Mouse (Mus musculus): ENCODE data around the gene Chd4.
A peak's percentile ranks its signal among the peaks of the same experiment; 100 is the strongest.

Chd4 gene

DNA sequence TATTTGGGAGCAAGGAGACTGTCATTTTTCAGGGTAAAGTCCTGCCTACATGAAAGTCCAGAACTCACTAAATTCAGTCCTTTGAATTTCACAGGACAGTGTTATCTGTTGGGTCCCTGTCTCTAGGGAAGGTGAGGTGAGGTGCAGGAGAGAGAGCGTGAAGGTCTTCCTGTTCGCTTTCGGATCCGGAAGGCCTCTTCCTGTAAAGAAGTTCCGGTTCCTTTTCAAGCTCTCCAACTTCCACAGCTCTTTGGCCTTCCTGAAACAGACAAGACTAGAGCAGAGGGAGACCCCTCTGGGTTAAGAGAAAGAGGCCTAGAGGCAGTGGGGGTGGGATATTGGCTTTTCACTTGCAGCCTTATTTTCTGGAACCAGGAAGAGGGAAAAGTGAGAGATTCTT, 3.4 kb upstream of the Chd4 start:
- no peak for DNase-seq (ENCODE audit: low spot score)

DNA sequence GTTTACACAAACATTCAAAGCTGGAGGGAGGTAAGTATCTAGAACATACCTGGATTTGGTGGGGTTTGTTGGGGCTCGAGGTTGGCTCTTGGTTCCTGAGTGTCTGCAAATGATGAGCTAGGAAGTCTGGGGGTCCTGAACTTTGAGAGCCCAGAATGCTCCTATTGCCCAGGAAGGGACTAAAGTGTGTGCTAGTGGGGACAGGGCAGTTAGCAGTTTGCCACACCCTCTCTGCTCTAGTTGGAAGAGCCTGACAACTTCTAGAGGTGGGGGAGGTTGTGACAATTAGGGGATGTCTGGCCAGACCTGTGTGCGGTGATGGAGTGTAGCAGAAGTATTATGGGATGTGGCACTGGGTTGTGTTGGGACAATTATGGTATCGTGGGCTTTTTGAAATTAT, 938 bp upstream of the Chd4 start:
- DNase-seq (ENCODE audit: low spot score): no peak

DNA sequence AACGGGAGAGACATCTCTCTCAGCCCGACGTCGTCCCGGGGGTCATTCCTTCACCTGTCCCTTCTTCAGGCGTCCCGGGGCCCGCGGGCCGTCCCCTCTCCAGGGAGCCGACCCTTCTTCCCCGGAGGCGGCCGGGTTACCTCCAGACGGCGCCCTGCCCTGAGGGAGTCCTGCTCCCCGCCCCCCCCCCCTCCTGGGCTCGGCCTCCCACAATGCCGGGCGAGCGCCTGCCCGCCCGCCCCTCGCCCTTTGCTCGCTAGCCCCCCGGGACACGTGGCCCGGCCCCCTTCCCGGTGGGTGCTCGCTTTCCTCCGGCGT, 457 bp downstream of the Chd4 start:
- no peak for DNase-seq (ENCODE audit: low spot score)

DNA sequence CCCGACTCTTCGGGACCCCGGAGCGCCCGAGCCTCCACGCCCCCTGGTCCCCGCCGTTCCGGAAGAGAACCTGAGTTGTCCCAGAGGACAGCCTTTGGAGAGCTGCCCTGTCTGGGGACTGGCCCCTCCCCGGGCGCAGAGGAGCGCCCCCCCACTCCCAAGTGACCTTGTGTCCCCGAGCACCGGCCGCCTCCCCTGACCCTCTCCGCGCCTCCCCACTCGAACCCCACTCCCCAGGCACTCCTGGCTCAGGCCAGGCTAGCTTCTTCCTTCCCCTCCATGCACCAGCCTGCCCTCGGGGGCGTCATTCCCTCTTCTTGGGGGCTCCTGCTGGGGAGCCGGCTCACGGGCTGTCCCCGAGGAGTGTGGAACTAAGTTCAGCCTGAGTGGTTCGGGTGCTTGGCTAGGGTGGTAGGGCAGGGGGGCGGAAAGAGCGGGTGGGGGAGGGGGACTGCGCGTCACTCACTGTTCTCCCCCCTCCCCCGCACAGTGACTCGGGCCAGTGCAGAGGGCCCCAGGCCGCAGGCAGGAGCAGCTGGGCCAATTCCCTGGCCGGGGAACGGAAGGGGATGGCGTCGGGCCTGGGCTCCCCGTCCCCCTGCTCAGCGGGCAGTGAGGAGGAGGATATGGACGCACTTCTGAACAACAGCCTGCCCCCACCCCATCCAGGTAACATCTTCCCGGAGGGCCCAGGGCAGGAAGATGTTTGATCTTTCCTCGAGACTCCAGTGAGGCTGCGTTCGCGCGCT, 990 bp downstream of the Chd4 start:
- DNase-seq (ENCODE audit: low spot score): peak; percentile 75

DNA sequence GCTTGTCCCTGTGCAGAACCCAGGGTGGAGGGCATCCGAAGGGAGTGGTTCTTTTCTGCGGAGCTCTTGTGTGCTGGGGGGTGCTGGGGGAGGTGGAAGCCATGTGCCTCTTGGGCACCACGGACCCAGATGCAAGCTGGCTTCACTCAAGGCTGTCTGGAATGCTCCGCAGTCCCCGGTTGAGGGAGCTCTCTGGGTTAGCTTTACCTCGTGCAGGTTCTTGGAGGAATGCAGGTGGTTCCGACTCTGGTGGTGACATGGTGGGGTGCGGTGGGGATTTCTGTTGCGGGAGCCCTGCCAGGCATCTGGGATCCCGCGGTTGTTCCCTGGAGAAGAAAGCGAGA, 1.5 kb downstream of the Chd4 start:
- no peak for DNase-seq (ENCODE audit: low spot score)

DNA sequence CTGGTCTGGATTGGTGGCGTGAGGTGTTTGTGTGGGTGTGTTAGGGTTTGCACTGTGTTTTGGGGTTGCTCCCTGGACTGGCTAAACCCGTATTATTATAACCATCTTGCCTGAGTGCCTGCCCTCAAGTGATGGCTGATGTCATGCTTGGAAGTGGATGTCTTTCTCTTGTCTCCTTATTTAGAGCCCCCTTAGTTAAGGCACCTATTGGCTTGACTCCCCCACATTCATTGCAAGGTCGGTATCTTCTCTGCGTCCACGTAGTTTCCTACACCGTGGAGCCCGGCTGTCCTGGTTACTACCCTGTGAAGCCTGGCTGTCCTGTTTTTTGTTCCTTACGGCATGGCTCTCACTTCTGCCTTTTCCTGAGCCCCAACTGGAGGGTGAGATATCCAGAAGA, 2.2 kb downstream of the Chd4 start:
- DNase-seq (ENCODE audit: low spot score): no peak

DNA sequence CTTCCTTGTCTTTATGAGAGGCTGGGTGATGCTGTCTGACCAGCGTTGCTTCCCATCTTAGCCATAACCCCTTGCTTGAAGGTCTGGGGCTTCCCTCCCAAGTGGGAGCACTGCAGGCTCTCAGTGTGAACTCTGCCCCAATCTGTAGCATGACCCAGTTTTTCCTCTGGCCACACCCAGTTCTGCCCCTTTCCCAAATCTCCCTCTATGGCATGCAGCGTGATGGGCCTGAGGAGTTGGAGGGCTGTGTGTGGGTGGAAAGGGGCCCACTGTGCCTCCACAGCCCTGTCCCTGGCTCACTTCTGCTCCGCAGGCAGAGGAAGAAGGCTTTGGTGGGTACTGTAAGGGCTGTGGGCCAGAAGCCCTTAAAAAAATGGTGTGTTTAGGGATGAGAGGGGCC, 2.7 kb downstream of the Chd4 start:
- no peak for DNase-seq (ENCODE audit: low spot score)

DNA sequence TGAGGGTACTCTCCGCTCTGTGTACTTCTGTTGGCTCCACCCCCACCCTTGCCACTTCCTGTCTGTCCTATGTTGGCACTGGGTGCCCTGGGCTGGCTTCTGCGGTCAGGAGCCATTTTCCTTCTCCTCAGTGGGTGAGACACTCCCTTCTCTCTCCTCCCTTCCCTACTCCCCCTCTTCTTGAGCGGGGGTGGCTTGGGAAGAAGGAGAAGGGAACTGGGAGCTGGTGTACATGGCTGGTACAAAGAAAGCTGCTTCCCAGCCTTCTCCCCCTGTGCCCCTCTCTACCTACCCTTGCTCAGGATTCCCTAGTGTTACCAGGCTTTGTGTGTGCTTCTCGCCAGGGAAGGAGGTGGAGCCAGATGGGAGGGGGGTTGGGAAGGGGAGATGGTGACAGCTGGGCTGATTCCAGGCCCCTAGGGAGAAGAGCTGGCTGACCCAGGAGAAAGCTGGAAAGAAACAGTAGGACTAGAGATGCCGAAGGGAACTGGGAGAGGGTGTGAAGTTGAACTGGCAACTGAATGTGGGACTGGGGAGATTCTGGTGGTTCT, 3.7 kb downstream of the Chd4 start:
- DNase-seq (ENCODE audit: low spot score): no peak

DNA sequence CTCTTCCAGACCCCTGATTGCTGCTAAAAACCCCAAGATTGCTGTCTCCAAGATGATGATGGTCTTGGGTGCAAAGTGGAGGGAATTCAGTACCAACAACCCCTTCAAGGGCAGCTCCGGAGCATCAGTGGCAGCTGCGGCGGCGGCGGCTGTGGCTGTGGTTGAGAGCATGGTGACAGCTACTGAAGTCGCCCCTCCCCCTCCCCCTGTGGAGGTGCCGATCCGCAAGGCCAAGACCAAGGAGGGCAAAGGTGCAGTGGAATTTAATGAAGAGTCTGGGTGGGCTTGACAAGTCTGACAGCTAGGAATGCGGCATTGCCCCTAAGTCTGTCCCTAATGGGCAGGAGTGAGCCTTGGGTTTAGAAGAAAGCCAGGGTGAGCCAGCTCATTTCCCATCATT, 5.7 kb downstream of the Chd4 start:
- DNase-seq (ENCODE audit: low spot score): no peak

DNA sequence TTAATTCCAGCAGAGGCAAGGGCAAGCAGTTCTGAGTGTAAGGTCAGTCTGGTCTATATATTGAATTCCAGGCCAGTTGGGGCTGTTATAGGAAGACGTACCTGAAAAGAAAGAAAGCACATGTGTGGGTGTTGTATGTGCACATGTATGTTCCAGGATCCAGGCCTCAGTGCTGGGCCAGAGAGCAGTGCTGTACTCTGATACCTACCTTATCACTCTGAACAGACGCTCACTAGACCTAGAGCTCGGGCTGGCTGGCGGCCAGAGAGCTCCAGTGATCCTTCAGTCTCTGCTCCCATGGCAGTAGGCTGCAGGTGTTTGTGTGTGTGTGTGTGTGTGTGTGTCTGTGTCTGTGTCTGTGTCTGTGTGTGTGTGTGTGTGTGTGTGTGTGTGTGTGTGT, 8.4 kb downstream of the Chd4 start:
- no peak for DNase-seq (ENCODE audit: low spot score)

DNA sequence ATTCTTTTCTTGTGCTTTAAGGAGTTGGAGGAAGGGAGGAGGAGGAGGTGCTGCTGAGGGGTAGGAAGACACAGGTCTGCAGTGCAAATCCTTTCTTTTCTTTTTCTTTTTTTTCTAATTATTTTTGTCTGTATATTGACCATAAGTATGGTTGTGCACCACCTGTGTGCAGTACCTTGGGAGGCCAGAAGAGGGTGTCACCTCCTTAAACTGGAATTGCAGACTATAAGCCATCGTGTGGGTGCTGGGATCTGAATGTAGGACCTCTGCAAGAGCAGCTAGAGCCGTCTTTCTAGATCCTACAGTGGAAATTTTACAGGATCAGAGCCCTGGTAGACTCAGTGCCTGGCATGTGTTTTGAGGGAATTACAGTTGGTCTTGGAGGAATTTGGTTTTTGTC, 11.9 kb downstream of the Chd4 start:
- DNase-seq (ENCODE audit: low spot score): no peak

DNA sequence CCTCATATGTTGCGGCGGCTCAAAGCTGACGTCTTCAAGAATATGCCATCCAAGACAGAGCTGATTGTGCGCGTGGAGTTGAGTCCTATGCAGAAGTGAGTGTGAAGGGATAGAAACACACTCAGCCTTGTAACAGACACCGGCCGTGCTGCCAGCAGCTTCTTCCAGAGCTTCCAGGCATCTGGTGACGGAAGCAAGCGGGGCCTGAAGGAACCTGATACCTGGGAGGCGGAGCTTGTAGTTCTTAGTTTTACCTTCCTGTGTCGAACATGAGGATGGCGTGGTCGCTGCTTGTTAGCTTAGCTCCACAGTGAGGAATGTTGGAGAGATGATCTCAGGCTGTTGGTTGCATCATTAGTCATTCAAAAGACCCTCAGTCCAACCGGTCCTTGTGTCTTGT, 13.6 kb downstream of the Chd4 start:
- DNase-seq (ENCODE audit: low spot score): no peak

DNA sequence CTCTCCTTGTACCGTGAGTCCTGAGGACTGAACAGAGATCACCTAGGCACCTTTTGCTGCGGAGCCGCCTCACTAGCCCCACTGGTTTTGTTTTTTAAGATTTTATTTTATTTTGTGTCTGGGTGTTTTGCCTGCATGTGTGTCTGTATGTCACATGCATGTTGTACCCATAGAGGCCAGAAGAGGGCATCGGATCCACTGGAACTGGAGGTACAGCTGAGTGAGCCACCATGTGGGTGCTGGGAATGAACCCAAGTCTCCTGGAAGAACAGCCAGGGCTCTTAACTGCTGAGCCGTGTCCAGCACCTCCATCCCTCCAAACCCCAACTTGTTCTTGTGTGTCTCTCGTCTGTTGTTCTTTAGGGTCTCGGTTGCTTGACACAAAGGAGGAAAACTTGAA, 15.1 kb downstream of the Chd4 start:
- DNase-seq (ENCODE audit: low spot score): peak; percentile 73

DNA sequence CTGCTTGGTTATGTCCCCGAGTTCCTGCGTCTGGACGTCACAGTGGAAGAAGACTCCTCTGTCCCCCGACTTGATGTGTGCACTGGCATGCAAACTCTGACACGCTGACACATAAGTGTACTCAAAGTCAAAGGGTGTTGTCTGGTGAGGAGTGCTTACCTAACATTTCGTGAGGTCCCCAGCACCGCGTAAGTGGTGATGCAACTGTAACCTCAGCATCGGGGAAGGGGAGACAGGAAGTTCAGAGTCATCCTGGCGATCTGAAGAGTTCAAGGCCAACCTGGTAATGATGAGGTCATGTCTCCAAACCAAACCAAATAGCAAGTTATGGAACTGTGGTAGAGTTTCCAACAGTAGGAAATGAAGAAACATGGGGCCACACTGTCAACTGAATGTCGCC, 16.8 kb downstream of the Chd4 start:
- no peak for DNase-seq (ENCODE audit: low spot score)

DNA sequence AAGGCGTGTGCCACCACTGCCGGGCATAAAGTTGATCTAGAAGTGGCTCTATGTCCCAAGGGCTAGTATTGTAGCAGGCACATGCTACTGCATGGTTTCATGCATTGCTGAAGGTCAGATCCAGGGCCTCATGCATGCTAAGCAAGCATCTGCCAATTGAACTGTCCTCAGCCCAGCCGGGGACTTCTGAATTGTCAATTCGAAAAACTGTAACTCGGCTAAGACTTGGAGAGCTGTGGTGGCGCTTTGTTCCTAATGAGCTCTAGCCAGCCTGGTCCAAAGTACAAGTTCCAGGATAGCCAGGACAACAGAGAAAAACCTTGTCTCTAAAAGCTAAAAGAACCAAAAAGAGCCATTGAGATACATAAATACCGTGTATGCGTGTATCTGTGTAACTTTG, 23.6 kb downstream of the Chd4 start:
- no peak for DNase-seq (ENCODE audit: low spot score)

DNA sequence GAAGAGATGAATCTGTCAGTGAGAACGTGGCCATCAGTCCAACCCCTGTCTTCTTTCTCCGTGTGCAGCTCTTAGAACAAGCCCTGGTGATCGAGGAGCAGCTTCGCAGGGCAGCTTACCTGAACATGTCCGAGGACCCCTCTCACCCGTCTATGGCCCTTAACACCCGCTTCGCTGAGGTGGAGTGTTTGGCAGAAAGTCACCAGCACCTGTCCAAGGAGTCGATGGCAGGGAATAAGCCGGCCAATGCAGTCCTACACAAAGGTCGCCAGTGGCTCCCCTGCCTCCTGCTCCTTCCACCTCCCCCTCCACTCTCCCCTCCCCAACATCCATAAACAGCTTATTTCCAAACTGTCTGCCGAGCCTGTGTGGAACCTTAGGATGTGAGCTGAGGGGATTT, 32.9 kb downstream of the Chd4 start:
- DNase-seq (ENCODE audit: low spot score): no peak

DNA sequence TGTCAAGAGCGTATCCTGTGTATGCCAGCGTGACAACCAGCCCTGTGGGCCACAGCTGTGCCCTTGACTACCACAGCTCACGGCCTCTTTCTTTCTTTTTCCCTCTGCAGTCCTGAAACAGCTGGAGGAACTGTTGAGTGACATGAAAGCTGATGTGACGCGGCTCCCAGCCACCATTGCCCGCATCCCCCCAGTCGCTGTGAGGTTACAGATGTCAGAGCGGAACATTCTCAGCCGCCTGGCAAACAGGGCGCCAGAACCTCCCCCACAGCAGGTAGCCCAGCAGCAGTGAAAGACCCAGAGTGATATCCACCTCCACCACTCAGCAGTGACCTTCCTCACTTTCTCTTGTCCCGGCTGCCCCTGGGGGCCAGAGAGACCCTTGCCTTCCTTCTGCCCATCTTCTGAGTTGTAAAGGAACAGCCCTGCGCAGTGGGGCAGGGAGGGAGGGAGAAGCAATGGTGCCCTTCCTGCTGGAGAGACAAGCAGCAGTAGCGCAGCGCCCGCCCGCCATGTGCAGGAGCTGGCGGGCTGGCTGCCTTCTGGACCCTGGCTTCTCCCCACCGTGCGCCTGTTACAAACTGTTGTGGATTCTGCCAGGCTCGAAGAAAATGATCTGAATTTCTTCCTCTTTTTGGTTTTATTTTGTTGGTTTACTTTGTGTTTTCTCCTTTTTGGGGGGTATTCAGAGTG, 34.1 kb downstream of the Chd4 start:
- DNase-seq (ENCODE audit: low spot score): no peak

DNA sequence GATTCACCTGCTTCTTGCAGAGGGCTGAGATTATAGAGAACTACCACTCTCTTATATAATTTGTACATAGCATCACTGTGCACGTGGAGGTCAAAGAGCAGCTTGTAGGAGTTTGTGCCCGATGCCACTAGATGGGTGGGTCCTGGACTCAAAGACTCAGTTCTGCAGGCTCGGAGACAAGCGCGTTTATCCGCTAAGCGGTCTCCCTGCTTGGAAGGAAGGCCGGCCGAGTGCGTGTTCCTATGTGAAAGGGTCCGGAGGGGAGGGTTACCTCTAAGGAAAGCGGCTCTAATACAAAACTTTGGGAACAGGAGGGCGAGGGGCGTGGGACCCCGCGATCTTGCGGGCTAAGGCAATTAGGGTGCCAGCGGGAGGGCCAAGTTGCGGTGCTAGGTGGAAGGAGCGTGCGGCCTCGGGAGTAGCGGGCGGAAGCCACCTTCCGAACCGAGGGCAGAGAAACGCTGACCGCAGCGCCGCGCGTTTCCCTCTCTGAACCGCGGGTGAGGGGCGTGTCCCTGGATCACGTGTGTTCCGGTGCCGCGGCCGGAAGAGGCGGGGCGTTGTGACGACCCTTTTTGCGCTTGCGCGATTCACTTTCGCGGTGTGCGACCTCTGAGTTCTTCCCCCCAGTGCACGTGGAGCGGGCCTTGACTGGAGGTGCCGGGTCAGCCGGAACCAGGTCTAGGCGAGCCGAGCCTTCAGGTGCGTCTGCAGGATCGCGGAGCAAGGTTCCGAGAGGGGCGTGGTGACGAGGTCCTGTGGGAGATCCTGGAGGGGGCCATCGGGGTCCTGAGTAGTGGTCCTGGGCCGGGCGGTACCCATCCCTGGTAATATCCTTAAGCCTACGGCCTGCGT, 35.7 kb downstream of the Chd4 start, which contains the start of gene Nop2:
Gene Nop2, plus strand, starts transcription at position 608 of the 855 bp plus-strand sequence.
- peak; percentile 98 for DNase-seq (ENCODE audit: low spot score)

DNA sequence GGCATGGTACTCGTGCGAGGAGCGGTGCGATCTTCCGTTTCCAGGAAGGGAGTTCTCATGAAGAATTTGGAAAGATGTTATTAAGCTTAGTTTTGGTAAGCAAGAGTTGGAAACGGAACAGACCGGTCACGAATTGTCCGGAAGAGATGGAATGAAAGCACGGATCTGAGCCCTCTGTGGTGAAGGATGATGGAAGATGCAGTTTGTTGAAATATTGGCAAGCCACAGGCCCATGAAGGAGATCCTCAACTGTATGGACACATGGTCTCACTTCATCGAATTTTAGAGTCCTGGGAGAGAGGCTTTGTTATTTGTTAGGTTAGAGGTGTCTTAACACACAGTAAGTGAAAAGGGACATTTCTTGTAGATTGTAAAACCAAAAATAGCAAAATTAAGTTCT, 36.7 kb downstream of the Chd4 start:
- no peak for DNase-seq (ENCODE audit: low spot score)

DNA sequence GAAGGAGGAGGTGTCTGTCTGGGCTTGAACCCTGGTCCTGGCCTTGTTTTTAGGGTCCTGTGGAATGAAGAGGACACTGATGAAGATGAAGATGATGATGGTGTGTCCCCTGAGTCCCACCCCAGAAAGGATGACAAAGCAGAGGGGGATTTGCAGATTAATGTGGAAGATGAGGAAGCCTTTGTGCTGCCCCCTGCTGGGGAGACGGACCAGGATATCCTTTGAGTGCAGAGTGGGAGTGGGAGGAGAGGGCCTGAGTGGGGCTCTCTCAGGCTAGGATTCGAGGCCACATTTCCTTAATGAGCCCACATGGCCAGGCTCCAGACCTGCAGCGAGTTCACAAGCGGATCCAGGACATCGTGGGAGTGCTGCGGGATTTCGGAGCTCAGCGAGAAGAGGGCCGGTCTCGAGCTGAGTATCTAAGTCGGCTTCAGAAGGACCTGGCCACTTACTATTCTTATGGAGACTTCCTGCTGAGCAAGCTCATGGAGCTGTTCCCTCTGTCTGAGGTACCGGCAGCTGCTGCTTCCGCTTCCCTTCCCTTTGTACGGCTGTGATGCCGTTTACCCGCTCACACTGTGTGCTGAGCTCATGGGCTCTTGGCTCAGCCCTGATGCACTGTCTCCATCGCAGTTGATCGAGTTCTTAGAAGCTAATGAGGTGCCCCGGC, 41.4 kb downstream of the Chd4 start:
- peak; percentile 46 for DNase-seq (ENCODE audit: low spot score)

DNA sequence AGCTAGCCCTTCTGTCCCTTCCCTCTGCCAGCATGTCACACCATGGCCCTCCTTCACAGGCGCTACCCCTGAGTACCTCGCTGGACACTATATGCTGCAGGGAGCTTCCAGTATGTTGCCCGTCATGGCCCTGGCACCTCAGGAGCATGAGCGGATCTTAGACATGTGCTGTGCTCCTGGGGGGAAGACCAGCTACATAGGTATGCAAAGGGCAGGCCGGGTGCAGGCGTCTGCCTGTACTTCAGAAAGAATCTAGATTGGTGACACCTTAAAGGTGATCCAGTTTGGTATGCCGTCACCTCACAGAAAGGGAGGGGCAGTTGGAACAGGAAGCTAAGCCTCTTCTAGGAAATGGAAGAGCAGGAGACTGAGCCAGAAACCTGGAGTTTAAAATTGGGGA, 44.0 kb downstream of the Chd4 start:
- DNase-seq (ENCODE audit: low spot score): no peak

DNA sequence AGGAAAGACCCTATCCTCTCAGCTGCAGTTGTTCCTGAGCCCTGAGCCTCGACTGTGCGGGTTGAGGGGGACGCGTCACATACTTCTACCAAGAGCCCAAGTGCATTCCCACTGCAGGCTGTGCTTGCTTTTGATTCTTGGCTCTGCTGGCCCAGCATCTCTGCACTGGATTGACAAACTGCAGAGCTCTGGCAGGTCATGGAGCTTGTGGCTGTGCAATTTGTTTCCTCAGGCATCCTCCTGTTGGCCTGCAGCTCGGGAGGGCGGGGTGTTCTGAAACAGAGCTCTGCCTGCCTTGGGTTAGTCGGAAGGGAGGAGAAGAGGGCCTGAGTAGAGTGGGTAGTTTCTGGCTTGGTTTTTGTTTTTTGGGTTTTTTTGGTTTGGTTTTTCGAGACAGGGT, 46.7 kb downstream of the Chd4 start:
- no peak for DNase-seq (ENCODE audit: low spot score)
